Mouse (Mus musculus) neural tube, embryonic 13.5 days (tissue): ENCODE measurements at regions not wholly inside any gene's neighbourhood (a gene's known extent, or its start where the extent isn't known, plus 50 kb on each side); places are given as distances from the start of the nearest gene placed in this dataset.
A peak's percentile ranks its signal among the peaks of the same experiment; 100 is the strongest.

Experiments
- ATAC-seq: fragments of 200-750 bp; cut with Nextera tagmentation; 2 replicates; pipeline ENCODE4 v1.8.0; 2017; ENCODE audit warnings: low read depth, mild to moderate bottlenecking, moderate TSS enrichment, moderate library complexity
- H3K27ac ChIP-seq: fragments of 300-500 bp; sonication (generic); replicated peaks from 2 replicates; pipeline ENCODE4 v1.5.1; 2015; ENCODE audit warnings: moderate library complexity, mild to moderate bottlenecking, inconsistent platforms
- H3K27me3 ChIP-seq: fragments of 300-500 bp; sonication (generic); 2 replicates; pipeline ENCODE4 v1.6.1; 2015; ENCODE audit warnings: mild to moderate bottlenecking, inconsistent platforms
- H3K36me3 ChIP-seq: fragments of 300-500 bp; sonication (generic); 2 replicates; pipeline ENCODE4 v1.6.1; 2015; ENCODE audit warnings: mild to moderate bottlenecking, inconsistent platforms
- H3K4me1 ChIP-seq: fragments of 300-500 bp; sonication (generic); replicated peaks from 2 replicates; pipeline ENCODE4 v1.6.1; 2015; ENCODE audit warnings: inconsistent platforms
- H3K4me2 ChIP-seq: fragments of 300-500 bp; sonication (generic); 2 replicates; pipeline ENCODE4 v1.6.1; 2015; ENCODE audit warnings: inconsistent platforms, mild to moderate bottlenecking, moderate library complexity
- H3K4me3 ChIP-seq: fragments of 300-500 bp; sonication (generic); 2 replicates; pipeline ENCODE4 v1.5.1; 2015; ENCODE audit warnings: mild to moderate bottlenecking, inconsistent platforms
- H3K9ac ChIP-seq: fragments of 300-500 bp; sonication (generic); 2 replicates; pipeline ENCODE4 v1.6.1; 2015; ENCODE audit warnings: moderate library complexity, mild to moderate bottlenecking, inconsistent platforms
- H3K9me3 ChIP-seq: fragments of 300-500 bp; sonication (generic); 2 replicates; pipeline ENCODE4 v1.6.1; 2016; ENCODE audit warnings: inconsistent platforms
- WGBS: fragments of 180-500 bp; shearing (Covaris S2); methylation state at CpG from one replicate; pipeline ENCODE4 v1.1.7; 2015; 5-methylcytosine and 5-hydroxymethylcytosine counted together

DNA sequence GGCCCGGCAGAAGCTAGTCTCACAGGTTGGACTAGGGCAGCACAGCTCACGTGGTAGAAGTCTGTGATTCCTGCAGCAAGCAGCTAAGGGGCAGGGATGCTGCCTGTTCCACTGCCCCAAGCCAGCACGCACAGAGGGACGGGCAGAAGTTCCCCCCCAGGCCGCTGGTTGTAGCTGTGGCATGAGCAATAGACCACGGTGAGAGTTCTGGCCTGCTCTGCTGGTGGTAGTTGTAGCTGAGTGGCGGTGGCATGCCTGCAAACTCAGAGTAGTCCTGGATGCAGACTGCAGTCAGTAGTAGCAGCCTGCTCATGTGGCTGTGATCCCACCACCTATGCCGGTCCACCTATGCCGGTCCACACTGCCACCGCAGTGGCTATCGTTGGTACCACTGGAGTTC, 71.5 kb upstream of the Rpl39l start:
- 92% methylated on average over 11 of the region's 11 CpGs for WGBS
- Histone ChIP-seq H3K27me3 (no peaks in the 10 kb centered on the region), H3K4me1 (no peaks in the 10 kb centered on the region), H3K27ac (no peak overlapping the region), H3K36me3 (no peaks in the 10 kb centered on the region), H3K4me2 (no peak overlapping the region), H3K4me3 (no peak overlapping the region), H3K9me3 (0 out of 2 replicates have a peak, but pooled peaks cover 2% of the 10 kb centered on the region), H3K9ac (no peak overlapping the region)
- ATAC-seq: no peak

DNA sequence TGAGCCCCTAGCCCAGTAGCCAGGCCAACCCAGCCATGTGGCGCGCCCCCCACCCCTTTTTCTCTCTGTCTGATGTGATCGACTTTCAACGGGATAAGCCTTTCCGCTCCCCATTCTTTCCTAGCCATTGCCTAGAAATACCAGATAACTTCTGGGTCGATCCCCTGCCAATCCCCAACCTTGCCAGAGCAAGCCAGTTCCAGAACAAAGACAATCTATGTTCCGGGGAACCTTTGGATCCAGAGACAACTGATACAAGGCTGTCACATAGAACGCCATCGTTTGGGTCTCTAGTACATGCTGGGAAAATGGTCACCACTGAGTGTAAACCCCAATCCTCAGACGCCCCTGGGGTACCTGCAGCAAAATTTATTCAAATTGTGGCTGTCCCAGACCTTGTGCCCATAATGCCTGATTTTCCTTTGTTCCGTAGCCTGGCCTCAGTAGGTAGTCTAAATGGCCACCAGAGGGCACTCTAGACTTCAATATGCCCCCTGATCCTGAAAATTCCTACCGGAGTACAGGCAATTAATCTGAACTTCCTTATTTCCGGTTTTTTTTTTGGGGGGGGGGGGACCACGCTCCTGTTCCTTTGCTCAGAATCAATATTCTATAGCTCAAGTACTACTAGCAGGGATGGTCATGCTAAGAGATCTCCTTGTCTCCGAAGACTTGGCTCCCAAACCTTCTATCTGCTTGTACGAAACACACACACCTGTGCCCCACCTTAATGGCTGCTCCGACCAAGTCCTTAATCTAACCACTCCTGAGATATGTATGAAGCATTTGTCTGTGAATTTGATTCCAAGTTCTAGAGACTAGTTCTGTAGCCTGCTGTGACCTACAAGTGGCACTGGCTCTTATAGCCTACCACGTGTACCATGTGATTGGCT, 81.3 kb upstream of the Rpl39l start:
- Histone ChIP-seq H3K9ac (no peak overlapping the region), H3K4me2 (no peak overlapping the region), H3K27me3 (no peaks in the 10 kb centered on the region), H3K36me3 (no peaks in the 10 kb centered on the region), H3K4me3 (no peak overlapping the region), H3K27ac (no peak overlapping the region), H3K4me1 (no peaks in the 10 kb centered on the region), H3K9me3 (no peaks in the 10 kb centered on the region)
- 56% methylated on average over 18 of the region's 18 CpGs for WGBS
- ATAC-seq: peak; percentile 40; the same call in 1 of the 2 replicates

DNA sequence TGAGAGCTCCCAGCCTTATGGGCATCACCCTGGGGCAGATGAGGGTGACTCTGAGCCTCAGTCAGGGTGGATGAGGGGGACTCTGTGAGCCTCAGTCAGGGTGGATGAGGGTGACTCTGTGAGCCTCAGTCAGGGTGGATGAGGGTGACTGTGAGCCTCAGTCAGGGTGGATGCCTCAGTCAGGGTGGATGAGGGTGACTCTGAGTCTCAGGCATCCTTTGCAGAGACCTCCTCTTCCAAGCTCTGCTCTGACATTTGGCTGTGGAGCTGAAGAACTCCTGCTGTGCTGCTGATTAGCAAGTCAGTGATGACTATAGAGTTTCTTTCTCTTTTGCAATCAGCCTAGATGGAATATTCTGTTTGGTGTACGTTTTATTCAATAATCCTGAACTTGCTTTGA, 83.7 kb upstream of the Rpl39l start:
- ATAC-seq: no peak
- 43% methylated on average over 1 of the region's 1 CpGs for WGBS

DNA sequence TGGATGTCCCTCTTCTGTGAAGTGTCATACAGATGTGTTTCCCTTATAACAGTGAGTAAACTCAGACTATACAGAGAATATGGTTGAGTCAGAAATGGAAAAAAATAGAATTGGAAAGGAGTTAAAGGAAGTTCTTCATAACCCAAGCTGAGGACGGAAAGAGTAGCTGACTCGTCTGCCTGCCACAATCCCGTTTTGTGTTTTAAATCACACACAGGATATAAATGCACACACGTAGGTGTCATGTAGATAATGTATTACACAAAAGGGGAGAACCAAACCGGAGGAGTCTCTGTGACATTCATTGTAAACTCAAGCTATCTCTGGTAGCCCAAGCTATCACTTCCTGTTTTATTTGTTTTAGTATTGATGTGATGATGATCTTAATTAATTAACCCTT, 84.6 kb upstream of the Rpl39l start:
- WGBS: 77% methylated on average over 5 of the region's 5 CpGs
- no peak for ATAC-seq
- no peaks in the 10 kb centered on the region for H3K27me3 ChIP-seq
- no peak overlapping the region for H3K27ac ChIP-seq
- no peak overlapping the region for H3K4me3 ChIP-seq
- no peaks in the 10 kb centered on the region for H3K4me1 ChIP-seq
- no peak overlapping the region for H3K4me2 ChIP-seq
- no peaks in the 10 kb centered on the region for H3K9me3 ChIP-seq
- H3K36me3 ChIP-seq: no peaks in the 10 kb centered on the region
- no peak overlapping the region for H3K9ac ChIP-seq

More for the DNA sequence above, 83.7 kb upstream of the Rpl39l start:
- no peaks in the 10 kb centered on the region for H3K4me1 ChIP-seq
- H3K36me3 ChIP-seq: no peaks in the 10 kb centered on the region
- H3K27ac ChIP-seq: no peak overlapping the region
- no peak overlapping the region for H3K9ac ChIP-seq
- no peak overlapping the region for H3K4me3 ChIP-seq
- no peaks in the 10 kb centered on the region for H3K27me3 ChIP-seq
- no peak overlapping the region for H3K4me2 ChIP-seq
- H3K9me3 ChIP-seq: no peaks in the 10 kb centered on the region

DNA sequence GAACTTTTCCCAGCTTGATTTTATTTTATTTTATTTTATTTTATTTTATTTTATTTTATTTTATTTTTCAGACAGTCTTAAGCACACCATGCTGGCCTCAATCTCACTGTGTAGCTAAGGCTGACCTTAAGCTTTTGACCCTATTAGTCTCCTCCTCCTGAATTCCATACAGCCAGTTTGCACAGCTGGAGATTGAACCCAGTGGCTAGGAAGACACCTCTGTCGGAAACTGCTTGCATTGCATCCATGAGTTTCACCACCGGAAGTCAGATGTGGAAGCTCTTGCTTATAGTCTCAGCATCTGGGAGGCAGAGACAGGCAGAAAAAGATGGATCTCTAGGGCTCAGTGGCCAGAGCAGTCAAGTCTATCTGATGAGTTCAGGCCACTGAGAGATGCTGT, 86.4 kb upstream of the Grin2a start:
- no peak overlapping the region for H3K9ac ChIP-seq
- no peaks in the 10 kb centered on the region for H3K4me1 ChIP-seq
- ATAC-seq: no peak
- no peaks in the 10 kb centered on the region for H3K27me3 ChIP-seq
- 67% methylated on average over 2 of the region's 2 CpGs for WGBS
- no peak overlapping the region for H3K4me2 ChIP-seq
- H3K27ac ChIP-seq: no peak overlapping the region
- no peaks in the 10 kb centered on the region for H3K9me3 ChIP-seq
- no peak overlapping the region for H3K4me3 ChIP-seq
- H3K36me3 ChIP-seq: no peaks in the 10 kb centered on the region

DNA sequence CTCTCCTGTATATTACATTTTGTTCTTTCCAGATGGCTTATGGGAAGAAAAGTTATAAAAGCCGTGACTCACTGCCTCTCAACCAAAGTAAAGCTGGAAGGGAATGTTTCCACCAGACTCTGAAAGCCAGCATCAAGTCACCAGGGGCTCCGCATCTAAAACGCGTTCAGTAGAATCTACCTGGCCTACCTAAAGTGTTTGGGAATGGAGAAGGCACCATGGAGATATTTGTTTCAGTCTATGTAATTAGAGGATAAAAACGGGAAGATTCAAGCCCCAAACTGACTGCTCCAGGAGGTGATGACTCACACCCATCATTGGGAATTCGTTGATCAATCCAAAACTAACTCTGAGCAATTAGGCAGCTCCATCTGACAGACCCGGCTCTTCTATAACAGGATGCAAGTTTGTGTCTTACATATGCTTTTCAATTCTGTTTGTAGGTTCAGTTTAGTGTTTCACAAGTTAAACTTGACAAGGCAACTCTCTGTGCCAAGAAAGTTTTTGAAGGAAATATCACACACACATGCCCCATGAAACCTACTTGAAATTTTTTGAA, 84.8 kb upstream of the Grin2a start:
- no peaks in the 10 kb centered on the region for H3K36me3 ChIP-seq
- WGBS: 90% methylated on average over 7 of the region's 7 CpGs
- no peak overlapping the region for H3K9ac ChIP-seq
- ATAC-seq: no peak
- H3K4me1 ChIP-seq: no peaks in the 10 kb centered on the region
- H3K27me3 ChIP-seq: no peaks in the 10 kb centered on the region
- no peak overlapping the region for H3K4me2 ChIP-seq
- no peaks in the 10 kb centered on the region for H3K9me3 ChIP-seq
- no peak overlapping the region for H3K4me3 ChIP-seq
- H3K27ac ChIP-seq: no peak overlapping the region

DNA sequence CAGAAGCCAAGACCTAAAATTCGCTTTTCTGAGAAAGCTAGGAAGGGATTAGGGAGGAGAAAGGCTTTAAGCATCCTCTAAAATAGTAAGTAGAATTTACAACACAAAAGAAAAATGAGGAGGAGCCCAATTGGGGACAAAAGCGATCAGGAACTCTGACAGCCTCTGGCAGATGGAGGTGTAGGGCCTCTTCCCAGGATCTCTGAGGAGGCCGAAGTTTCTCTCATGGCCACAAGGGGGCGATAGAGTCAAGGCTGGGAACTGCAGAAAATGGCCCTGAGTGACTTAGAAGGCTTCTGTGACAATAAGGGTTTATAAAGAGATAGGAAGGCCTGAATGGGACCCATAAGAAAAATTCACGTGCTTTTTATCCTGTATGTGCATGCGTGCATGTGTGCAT, 77.8 kb upstream of the Grin2a start:
- H3K4me2 ChIP-seq: no peak overlapping the region
- no peak; the same call in 1 of the 2 replicates for ATAC-seq
- no peak overlapping the region for H3K9ac ChIP-seq
- no peaks in the 10 kb centered on the region for H3K9me3 ChIP-seq
- H3K36me3 ChIP-seq: no peaks in the 10 kb centered on the region
- H3K27me3 ChIP-seq: no peaks in the 10 kb centered on the region
- no peak overlapping the region for H3K27ac ChIP-seq
- 24% methylated on average over 6 of the region's 6 CpGs for WGBS
- H3K4me1 ChIP-seq: no peaks in the 10 kb centered on the region
- no peak overlapping the region for H3K4me3 ChIP-seq

DNA sequence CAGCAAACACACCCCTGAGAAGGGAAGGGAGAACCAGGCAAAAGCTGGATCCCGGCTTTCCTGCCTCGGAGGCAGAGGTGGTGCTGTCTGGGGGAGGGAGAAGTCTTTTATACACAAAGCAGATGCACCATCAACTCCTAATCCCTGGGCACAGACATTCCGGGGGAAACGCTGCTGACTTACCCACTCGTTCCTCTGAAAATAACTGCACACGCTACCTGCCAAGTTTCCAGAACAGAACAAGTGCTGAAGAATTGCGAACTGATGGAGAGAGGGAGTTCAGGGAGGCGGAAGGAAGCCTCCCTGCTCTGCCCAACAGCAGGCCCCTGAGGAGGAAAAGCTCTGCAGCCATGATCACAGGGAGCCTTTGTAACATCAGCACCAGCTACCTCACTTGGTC, 68.1 kb upstream of the Grin2a start:
- 85% methylated on average over 8 of the region's 8 CpGs for WGBS
- Histone ChIP-seq H3K27ac (no peak overlapping the region), H3K9me3 (no peaks in the 10 kb centered on the region), H3K4me3 (no peak overlapping the region), H3K36me3 (no peaks in the 10 kb centered on the region), H3K27me3 (no peaks in the 10 kb centered on the region), H3K4me1 (no peaks in the 10 kb centered on the region), H3K4me2 (no peak overlapping the region), H3K9ac (no peak overlapping the region)
- ATAC-seq: no peak

DNA sequence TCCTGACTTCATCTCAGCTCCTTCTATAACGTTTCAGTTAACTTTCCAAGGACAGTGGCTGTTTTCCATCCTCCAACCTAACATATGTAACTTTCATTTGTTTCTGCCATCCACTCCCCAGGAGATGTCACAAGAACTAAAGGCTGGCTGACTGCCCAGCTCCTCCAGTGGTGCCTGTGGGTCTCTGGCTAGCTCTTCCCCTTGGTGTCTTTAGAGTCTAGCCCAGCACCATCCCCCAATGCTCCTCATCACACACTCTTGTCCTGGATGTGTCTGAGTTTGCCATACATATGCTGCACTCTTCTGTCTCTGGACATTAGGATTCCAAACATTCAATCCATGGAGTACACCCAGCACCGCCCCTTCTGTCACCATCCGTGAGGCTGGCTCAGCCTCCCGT, 62.7 kb upstream of the Grin2a start:
- 73% methylated on average over 4 of the region's 4 CpGs for WGBS
- no peak for ATAC-seq

More for the DNA sequence above, 62.7 kb upstream of the Grin2a start:
- no peak overlapping the region for H3K27ac ChIP-seq
- H3K4me2 ChIP-seq: no peak overlapping the region
- H3K4me3 ChIP-seq: no peak overlapping the region
- H3K4me1 ChIP-seq: peaks cover 3% of the 10 kb centered on the region
- H3K27me3 ChIP-seq: no peaks in the 10 kb centered on the region
- H3K9ac ChIP-seq: no peak overlapping the region
- no peaks in the 10 kb centered on the region for H3K9me3 ChIP-seq
- no peaks in the 10 kb centered on the region for H3K36me3 ChIP-seq
